Mouse (Mus musculus): Measurements from ENCODE around the gene Crtc1. TPM values are rescaled to one million over a fixed set of nuclear protein-coding genes. Genes with fewer than 3 reads are reported as not detected.

Crtc1 gene
- total and polyA plus RNA-seq, 2 experiments from 2014 or later, result 51.7 to 52.9 TPM

- Histone ChIP-seq H3K27me3 (ENCODE audit: insufficient read depth, low read length) (no peaks in the 10 kb centered on the region), H3K9ac (no peak overlapping the region), H3K4me1 (ENCODE audit: insufficient read depth) (no peaks in the 10 kb centered on the region), H3K9me3 (ENCODE audit: low read length) (no peaks in the 10 kb centered on the region), H3K27ac (ENCODE audit: low read depth, low read length) (no peak overlapping the region), H3K4me3 (ENCODE audit: low read depth, low read length) (no peak overlapping the region), H3K36me3 (ENCODE audit: insufficient read depth) (no peaks in the 10 kb centered on the region), H3K4me2 (ENCODE audit: low read depth) (no peak overlapping the region)
- WGBS, result 27% methylated on average over 5 of the region's 5 CpGs
- no peak for TF ChIP-seq CTCF (IDR thresholded peaks at IDR 0.05; ENCODE audit: low read depth)
- DNase-seq (no peak), ATAC-seq (no peak)
Measured at GRCm38 (mm10) chr8:70364066-70364465, 75.3 kb downstream of the Crtc1 start.

GRCm38 (mm10) chr8:70361484-70362032, 77.8 kb downstream of the Crtc1 start:
- Histone ChIP-seq H3K27ac (ENCODE audit: low read depth, low read length) (no peak overlapping the region), H3K9me3 (ENCODE audit: low read length) (no peaks in the 10 kb centered on the region), H3K27me3 (ENCODE audit: insufficient read depth, low read length) (no peaks in the 10 kb centered on the region), H3K4me1 (ENCODE audit: insufficient read depth) (no peaks in the 10 kb centered on the region), H3K4me3 (ENCODE audit: low read depth, low read length) (no peak overlapping the region), H3K4me2 (ENCODE audit: low read depth) (no peak overlapping the region), H3K9ac (no peak overlapping the region), H3K36me3 (ENCODE audit: insufficient read depth) (no peaks in the 10 kb centered on the region)
- ATAC-seq (no peak), DNase-seq (no peak)
- WGBS, result 78% methylated on average over 10 of the region's 10 CpGs
- no peak for TF ChIP-seq CTCF (IDR thresholded peaks at IDR 0.05; ENCODE audit: low read depth)

GRCm38 (mm10) chr8:70360769-70361168, 78.6 kb downstream of the Crtc1 start:
- no peak for TF ChIP-seq CTCF (IDR thresholded peaks at IDR 0.05; ENCODE audit: low read depth)
- Histone ChIP-seq H3K27ac (ENCODE audit: low read depth, low read length) (no peak overlapping the region), H3K36me3 (ENCODE audit: insufficient read depth) (no peaks in the 10 kb centered on the region), H3K9me3 (ENCODE audit: low read length) (no peaks in the 10 kb centered on the region), H3K4me3 (ENCODE audit: low read depth, low read length) (no peak overlapping the region), H3K4me2 (ENCODE audit: low read depth) (no peak overlapping the region), H3K27me3 (ENCODE audit: insufficient read depth, low read length) (no peaks in the 10 kb centered on the region), H3K9ac (no peak overlapping the region), H3K4me1 (ENCODE audit: insufficient read depth) (no peaks in the 10 kb centered on the region)
- ATAC-seq (no peak; the same call in 1 of the 2 replicates), DNase-seq (no peak)
- whole genome bisulfite sequencing, result 46% methylated on average over 4 of the region's 4 CpGs

GRCm38 (mm10) chr8:70359411-70359810, 80.0 kb downstream of the Crtc1 start:
- no peak for TF ChIP-seq CTCF (IDR thresholded peaks at IDR 0.05; ENCODE audit: low read depth)
- Histone ChIP-seq H3K9ac (no peak overlapping the region), H3K4me3 (ENCODE audit: low read depth, low read length) (no peak overlapping the region), H3K4me1 (ENCODE audit: insufficient read depth) (no peaks in the 10 kb centered on the region), H3K27me3 (ENCODE audit: insufficient read depth, low read length) (no peaks in the 10 kb centered on the region), H3K36me3 (ENCODE audit: insufficient read depth) (no peaks in the 10 kb centered on the region), H3K9me3 (ENCODE audit: low read length) (no peaks in the 10 kb centered on the region), H3K27ac (ENCODE audit: low read depth, low read length) (no peak overlapping the region), H3K4me2 (ENCODE audit: low read depth) (no peak overlapping the region)
- DNase-seq (no peak), ATAC-seq (no peak)
- 16% methylated on average over 3 of the region's 3 CpGs for WGBS

- no peak for DNase-seq
- no peak overlapping the region for H3K4me2 ChIP-seq (ENCODE audit: low read depth)
- TF ChIP-seq CTCF (IDR thresholded peaks at IDR 0.05; ENCODE audit: low read depth), result no peak
- no peak for ATAC-seq
- H3K9me3 ChIP-seq (ENCODE audit: low read length), result no peaks in the 10 kb centered on the region
- H3K4me3 ChIP-seq (ENCODE audit: low read depth, low read length), result no peak overlapping the region
- no peaks in the 10 kb centered on the region for H3K27me3 ChIP-seq (ENCODE audit: insufficient read depth, low read length)
- peaks cover 12% of the 10 kb centered on the region for H3K4me1 ChIP-seq (ENCODE audit: insufficient read depth)
- no peak overlapping the region for H3K9ac ChIP-seq
- 100% methylated on average over 1 of the region's 1 CpGs for WGBS
- H3K27ac ChIP-seq (ENCODE audit: low read depth, low read length), result no peak overlapping the region
- H3K36me3 ChIP-seq (ENCODE audit: insufficient read depth), result no peaks in the 10 kb centered on the region
Measured at GRCm38 (mm10) chr8:70356111-70356510, 83.3 kb downstream of the Crtc1 start.

GRCm38 (mm10) chr8:70354004-70354403, 85.4 kb downstream of the Crtc1 start:
- no peaks in the 10 kb centered on the region for H3K27me3 ChIP-seq (ENCODE audit: insufficient read depth, low read length)
- no peaks in the 10 kb centered on the region for H3K36me3 ChIP-seq (ENCODE audit: insufficient read depth)
- no peak; the same call in 1 of the 2 replicates for ATAC-seq
- peak overlapping the region; percentile 68 for H3K9ac ChIP-seq
- no peak for TF ChIP-seq CTCF (IDR thresholded peaks at IDR 0.05; ENCODE audit: low read depth)
- H3K4me1 ChIP-seq (ENCODE audit: insufficient read depth), result peaks cover 19% of the 10 kb centered on the region
- peak overlapping the region; percentile 86 for H3K27ac ChIP-seq (ENCODE audit: low read depth, low read length)
- H3K4me2 ChIP-seq (ENCODE audit: low read depth), result peak overlapping the region; percentile 73
- WGBS, result 52% methylated on average over 4 of the region's 4 CpGs
- DNase-seq, result no peak
- H3K4me3 ChIP-seq (ENCODE audit: low read depth, low read length), result peak overlapping the region; percentile 94
- no peaks in the 10 kb centered on the region for H3K9me3 ChIP-seq (ENCODE audit: low read length)

GRCm38 (mm10) chr8:70353194-70353817, 86.1 kb downstream of the Crtc1 start, which contains the start of gene Upf1:
Gene Upf1, minus strand, starts transcription at chr8:70353278.
- Histone ChIP-seq H3K4me3 (ENCODE audit: low read depth, low read length) (peak within 1 kb of the TSS; percentile 94), H3K27me3 (ENCODE audit: insufficient read depth, low read length) (no peaks in the 10 kb centered on the region), H3K4me2 (ENCODE audit: low read depth) (peak within 1 kb of the TSS; percentile 96), H3K4me1 (ENCODE audit: insufficient read depth) (peaks cover 19% of the 10 kb centered on the region), H3K36me3 (ENCODE audit: insufficient read depth) (no peaks in the 10 kb centered on the region; the same call in 1 of the 2 replicates), H3K9ac (peak within 1 kb of the TSS; percentile 91), H3K27ac (ENCODE audit: low read depth, low read length) (peak within 1 kb of the TSS; percentile 91), H3K9me3 (ENCODE audit: low read length) (no peaks in the 10 kb centered on the region)
- ATAC-seq (peak; percentile 91), DNase-seq (peak; percentile 100)
- no peak for TF ChIP-seq CTCF (IDR thresholded peaks at IDR 0.05; ENCODE audit: low read depth)
- WGBS, result under 1% methylated on average over 49 of the region's 69 CpGs
